Mouse (Mus musculus) heart, embryonic 13.5 days (tissue): ENCODE measurements around the gene Rbms1. TPM values are rescaled to one million over a fixed set of nuclear protein-coding genes. Genes with fewer than 3 reads are reported as not detected.

ENCODE experiments used
- ATAC-seq: fragments of 200-750 bp; cut with Nextera tagmentation; 2 replicates; pipeline ENCODE4 v1.8.0; 2017; ENCODE audit warnings: moderate TSS enrichment; ENCODE audit not compliant: insufficient number of reproducible peaks, low FRiP score, low TSS enrichment; ENCODE audit errors: extremely low read depth
- H3K27ac ChIP-seq: fragments of 300-500 bp; sonication (generic); replicated peaks from 2 replicates; pipeline ENCODE4 v1.5.1; 2015; ENCODE audit warnings: moderate library complexity, mild to moderate bottlenecking, inconsistent platforms
- H3K27me3 ChIP-seq: fragments of 300-500 bp; sonication (generic); replicated peaks from 2 replicates; pipeline ENCODE4 v1.6.1; 2015; ENCODE audit warnings: mild to moderate bottlenecking, inconsistent platforms
- H3K36me3 ChIP-seq: fragments of 300-500 bp; sonication (generic); 2 replicates; pipeline ENCODE4 v1.6.1; 2015; ENCODE audit warnings: mild to moderate bottlenecking, inconsistent platforms
- H3K4me1 ChIP-seq: fragments of 300-500 bp; sonication (generic); 2 replicates; pipeline ENCODE4 v1.6.1; 2015; ENCODE audit warnings: inconsistent platforms
- H3K4me2 ChIP-seq: fragments of 300-500 bp; sonication (generic); 2 replicates; pipeline ENCODE4 v1.6.1; 2015; ENCODE audit warnings: inconsistent platforms, mild to moderate bottlenecking, moderate library complexity
- H3K4me3 ChIP-seq: fragments of 300-500 bp; sonication (generic); 2 replicates; pipeline ENCODE4 v1.5.1; 2015; ENCODE audit warnings: moderate library complexity, mild to moderate bottlenecking, inconsistent platforms
- H3K9ac ChIP-seq: fragments of 300-500 bp; sonication (generic); 2 replicates; pipeline ENCODE4 v1.6.1; 2015; ENCODE audit warnings: inconsistent platforms, mild to moderate bottlenecking, moderate library complexity
- H3K9me3 ChIP-seq: fragments of 300-500 bp; sonication (generic); 2 replicates; pipeline ENCODE4 v1.6.1; 2016; ENCODE audit warnings: inconsistent platforms
- WGBS: fragments of 180-500 bp; shearing (Covaris S2); methylation state at CpG from one replicate; pipeline ENCODE4 v1.1.7; 2015; ENCODE audit warnings: mixed read lengths; 5-methylcytosine and 5-hydroxymethylcytosine counted together
- polyA plus RNA-seq: library from polyadenylated mRNA; unstranded; fragments of >200 nt; fragmentation: Nextera tagmentation; extraction: Ambion mirVana; gene quantifications from 2 replicates; pipeline ENCODE4 v1.2.1, GENCODE M21; 2015

The Rbms1 gene
- polyA plus RNA-seq, 1 experiment from 2014 or later, result 89.2 TPM

GRCm38 (mm10) chr2:60901013-60901412, 62.0 kb downstream of the Rbms1 start:
- no peak for ATAC-seq
- H3K4me2 ChIP-seq, result peak overlapping the region; percentile 51
- no peaks in the 10 kb centered on the region for H3K9me3 ChIP-seq
- no peaks in the 10 kb centered on the region for H3K36me3 ChIP-seq
- no peak overlapping the region for H3K9ac ChIP-seq
- H3K4me3 ChIP-seq, result no peak overlapping the region
- 79% methylated on average over 6 of the region's 6 CpGs for WGBS
- H3K4me1 ChIP-seq, result peaks cover 45% of the 10 kb centered on the region
- no peaks in the 10 kb centered on the region for H3K27me3 ChIP-seq
- peak overlapping the region; percentile 71; the same call in 1 of the 2 replicates for H3K27ac ChIP-seq

DNA sequence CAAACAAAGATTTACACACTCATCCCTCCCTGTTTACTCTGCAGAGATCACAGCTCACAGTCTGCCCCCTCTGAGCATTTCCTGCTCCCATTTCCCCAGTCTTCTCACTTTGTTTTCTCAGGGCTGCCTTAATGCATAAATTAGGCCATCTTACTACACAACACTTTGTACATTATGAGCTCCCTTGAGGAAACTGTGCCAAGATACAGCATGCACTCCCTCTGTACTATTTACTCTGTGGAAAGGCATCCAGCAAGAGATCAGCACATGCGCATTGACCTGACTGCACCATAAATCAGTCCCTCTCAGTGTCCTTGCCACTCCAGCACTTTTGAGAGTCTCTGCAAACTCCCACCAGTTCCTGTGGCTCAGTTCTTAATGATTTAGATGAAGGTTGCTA, 70.0 kb downstream of the Rbms1 start:
- Histone ChIP-seq H3K27me3 (no peaks in the 10 kb centered on the region), H3K4me2 (no peak overlapping the region), H3K4me3 (no peak overlapping the region), H3K9me3 (no peaks in the 10 kb centered on the region), H3K9ac (no peak overlapping the region), H3K27ac (no peak overlapping the region), H3K36me3 (no peaks in the 10 kb centered on the region), H3K4me1 (peaks cover 21% of the 10 kb centered on the region)
- ATAC-seq, result no peak
- WGBS, result 81% methylated on average over 1 of the region's 1 CpGs

DNA sequence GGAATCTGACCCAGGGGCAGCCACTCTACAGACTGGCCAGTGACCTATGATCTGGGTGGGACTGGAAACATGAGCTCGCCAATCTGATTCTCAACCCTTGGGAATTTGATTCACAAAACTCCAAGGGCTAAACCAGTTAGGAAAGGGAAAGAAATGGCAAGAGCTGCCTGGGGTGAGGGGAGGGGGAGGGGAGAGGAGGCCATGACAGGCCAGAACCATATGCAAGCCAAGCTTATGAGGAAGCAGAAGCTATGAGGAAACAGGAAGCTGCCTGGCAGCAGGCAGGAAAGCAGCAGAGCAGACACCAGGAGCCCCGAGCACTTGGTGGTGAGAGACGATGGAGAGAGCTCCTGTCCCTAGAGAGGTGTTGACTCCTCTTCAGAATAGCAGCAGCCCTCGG, 79.1 kb downstream of the Rbms1 start:
- no peaks in the 10 kb centered on the region for H3K27me3 ChIP-seq
- H3K36me3 ChIP-seq, result 0 out of 2 replicates have a peak, but pooled peaks cover 5% of the 10 kb centered on the region
- 20% methylated on average over 4 of the region's 4 CpGs for WGBS
- no peak overlapping the region for H3K4me3 ChIP-seq
- ATAC-seq, result no peak
- H3K4me2 ChIP-seq, result no peak overlapping the region
- H3K27ac ChIP-seq, result peak overlapping the region; percentile 38
- 0 out of 2 replicates have a peak overlapping the region, but pooled peaks have one; percentile 5 for H3K9ac ChIP-seq
- peaks cover 49% of the 10 kb centered on the region for H3K4me1 ChIP-seq
- no peaks in the 10 kb centered on the region for H3K9me3 ChIP-seq

- no peak for ATAC-seq
- H3K4me2 ChIP-seq, result no peak overlapping the region
- WGBS, result 61% methylated on average over 3 of the region's 3 CpGs
- no peaks in the 10 kb centered on the region for H3K27me3 ChIP-seq
- H3K4me3 ChIP-seq, result no peak overlapping the region
- H3K36me3 ChIP-seq, result peaks cover 10% of the 10 kb centered on the region; the same call in 1 of the 2 replicates
- peaks cover 58% of the 10 kb centered on the region for H3K4me1 ChIP-seq
- H3K9me3 ChIP-seq, result no peaks in the 10 kb centered on the region
- H3K27ac ChIP-seq, result no peak overlapping the region
- H3K9ac ChIP-seq, result no peak overlapping the region
Observed at GRCm38 (mm10) chr2:60883043-60883365, 80.0 kb downstream of the Rbms1 start.

GRCm38 (mm10) chr2:60882202-60883042, 80.6 kb downstream of the Rbms1 start:
- H3K4me3 ChIP-seq, result no peak overlapping the region
- peak overlapping the region; percentile 99; the same call in 1 of the 2 replicates for H3K9ac ChIP-seq
- H3K27ac ChIP-seq, result peak overlapping the region; percentile 97
- no peaks in the 10 kb centered on the region for H3K27me3 ChIP-seq
- no peaks in the 10 kb centered on the region for H3K9me3 ChIP-seq
- peaks cover 64% of the 10 kb centered on the region for H3K4me1 ChIP-seq
- WGBS, result 49% methylated on average over 5 of the region's 5 CpGs
- H3K4me2 ChIP-seq, result peak overlapping the region; percentile 89
- ATAC-seq, result no peak
- H3K36me3 ChIP-seq, result peaks cover 10% of the 10 kb centered on the region; the same call in 1 of the 2 replicates

GRCm38 (mm10) chr2:60881571-60882041, 81.4 kb downstream of the Rbms1 start:
- no peaks in the 10 kb centered on the region for H3K27me3 ChIP-seq
- H3K4me3 ChIP-seq, result peak overlapping the region; percentile 99
- H3K9ac ChIP-seq, result peak overlapping the region; percentile 99
- H3K27ac ChIP-seq, result peak overlapping the region; percentile 97
- ATAC-seq, result no peak
- WGBS, result 2% methylated on average over 25 of the region's 27 CpGs
- peaks cover 10% of the 10 kb centered on the region; the same call in 1 of the 2 replicates for H3K36me3 ChIP-seq
- H3K9me3 ChIP-seq, result no peaks in the 10 kb centered on the region
- peak overlapping the region; percentile 89 for H3K4me2 ChIP-seq
- peaks cover 72% of the 10 kb centered on the region for H3K4me1 ChIP-seq

DNA sequence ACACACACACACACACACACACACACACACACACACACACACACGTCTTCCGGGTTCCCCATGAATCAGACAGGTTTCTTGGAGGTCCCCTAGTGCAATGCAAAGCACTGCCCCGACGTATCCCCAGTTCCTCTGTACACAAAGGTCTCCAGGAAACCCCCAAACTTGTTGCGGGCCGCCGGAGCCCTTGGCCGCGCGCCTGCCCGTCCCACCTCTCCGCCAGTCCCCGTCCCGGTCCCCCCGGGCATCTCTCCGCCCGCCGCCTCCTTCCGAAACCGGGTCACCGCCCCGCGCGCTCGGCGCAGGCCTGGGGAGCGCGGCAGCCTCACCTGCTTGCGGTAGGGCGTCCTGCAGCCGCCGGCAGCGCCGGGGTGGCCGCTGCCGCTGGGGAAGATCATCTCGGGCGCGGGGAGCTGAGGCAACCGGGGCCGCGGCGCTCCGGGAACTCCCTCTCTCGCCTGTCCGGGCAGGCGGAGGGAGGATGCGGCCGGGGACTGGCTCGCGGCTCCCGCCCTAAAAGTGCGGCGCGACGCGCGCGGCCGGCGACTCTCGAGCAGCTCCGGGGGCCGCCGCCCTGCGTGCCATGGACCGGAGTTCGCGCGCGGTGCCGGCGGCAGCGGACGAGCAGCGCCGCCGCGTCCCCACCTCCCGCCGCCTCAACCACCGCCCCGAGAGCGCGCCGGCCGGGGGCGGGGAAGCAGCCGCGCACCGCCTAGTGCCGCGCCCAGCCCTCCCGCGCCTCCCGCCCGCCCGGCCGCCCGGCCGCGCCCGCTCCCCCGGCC, 82.0 kb downstream of the Rbms1 start:
- Histone ChIP-seq H3K4me2 (peak overlapping the region; percentile 89), H3K36me3 (peaks cover 7% of the 10 kb centered on the region; the same call in 1 of the 2 replicates), H3K27ac (peak overlapping the region; percentile 97), H3K9ac (peak overlapping the region; percentile 99), H3K9me3 (no peaks in the 10 kb centered on the region), H3K27me3 (no peaks in the 10 kb centered on the region), H3K4me3 (peak overlapping the region; percentile 99), H3K4me1 (peaks cover 78% of the 10 kb centered on the region)
- under 1% methylated on average over 80 of the region's 104 CpGs for WGBS
- peak; percentile 78 for ATAC-seq

DNA sequence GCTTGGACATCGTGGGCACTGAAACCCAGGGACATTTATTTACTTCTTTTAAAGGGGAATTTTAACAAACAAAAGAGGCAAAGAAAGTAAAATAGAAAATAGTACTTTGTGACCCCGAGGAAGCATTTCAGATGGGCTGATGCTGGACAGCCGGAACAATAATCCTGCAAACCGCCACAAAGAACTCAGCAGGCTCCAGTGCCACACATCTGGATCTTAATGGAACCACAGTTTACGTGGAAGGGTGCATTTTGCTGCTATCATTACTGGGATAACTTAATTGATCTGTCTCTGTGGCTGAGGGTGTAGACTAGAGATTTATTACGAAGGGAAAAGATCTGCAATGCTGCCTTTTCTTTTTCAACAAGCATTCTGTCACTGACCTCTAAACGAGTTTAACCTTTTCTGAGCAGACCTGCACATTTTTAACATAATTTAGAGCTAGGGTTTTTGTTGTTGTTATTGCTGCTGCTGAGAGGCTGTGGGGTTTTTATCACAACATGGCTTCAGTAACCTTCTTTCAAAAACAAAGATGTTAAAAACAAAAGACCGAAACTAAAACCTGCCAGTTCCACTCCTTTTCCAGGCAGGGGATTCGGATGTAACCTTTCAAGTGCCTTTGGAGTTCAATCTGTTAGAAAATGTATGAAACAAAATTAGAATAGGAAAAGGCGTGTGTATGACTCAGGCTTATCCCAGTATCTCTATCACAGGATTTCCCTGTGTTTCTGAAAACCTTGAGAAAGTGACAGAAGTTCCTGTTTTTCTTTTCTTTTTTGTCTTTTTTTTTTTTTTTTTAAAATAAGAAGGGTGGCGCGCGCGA, 82.8 kb downstream of the Rbms1 start:
- H3K27ac ChIP-seq, result peak overlapping the region; percentile 97
- peak overlapping the region; percentile 99 for H3K4me3 ChIP-seq
- WGBS, result 7% methylated on average over 14 of the region's 14 CpGs
- peaks cover 5% of the 10 kb centered on the region; the same call in 1 of the 2 replicates for H3K36me3 ChIP-seq
- peak overlapping the region; percentile 89 for H3K4me2 ChIP-seq
- no peaks in the 10 kb centered on the region for H3K27me3 ChIP-seq
- H3K9ac ChIP-seq, result peak overlapping the region; percentile 99
- ATAC-seq, result no peak
- no peaks in the 10 kb centered on the region for H3K9me3 ChIP-seq
- peaks cover 82% of the 10 kb centered on the region for H3K4me1 ChIP-seq

DNA sequence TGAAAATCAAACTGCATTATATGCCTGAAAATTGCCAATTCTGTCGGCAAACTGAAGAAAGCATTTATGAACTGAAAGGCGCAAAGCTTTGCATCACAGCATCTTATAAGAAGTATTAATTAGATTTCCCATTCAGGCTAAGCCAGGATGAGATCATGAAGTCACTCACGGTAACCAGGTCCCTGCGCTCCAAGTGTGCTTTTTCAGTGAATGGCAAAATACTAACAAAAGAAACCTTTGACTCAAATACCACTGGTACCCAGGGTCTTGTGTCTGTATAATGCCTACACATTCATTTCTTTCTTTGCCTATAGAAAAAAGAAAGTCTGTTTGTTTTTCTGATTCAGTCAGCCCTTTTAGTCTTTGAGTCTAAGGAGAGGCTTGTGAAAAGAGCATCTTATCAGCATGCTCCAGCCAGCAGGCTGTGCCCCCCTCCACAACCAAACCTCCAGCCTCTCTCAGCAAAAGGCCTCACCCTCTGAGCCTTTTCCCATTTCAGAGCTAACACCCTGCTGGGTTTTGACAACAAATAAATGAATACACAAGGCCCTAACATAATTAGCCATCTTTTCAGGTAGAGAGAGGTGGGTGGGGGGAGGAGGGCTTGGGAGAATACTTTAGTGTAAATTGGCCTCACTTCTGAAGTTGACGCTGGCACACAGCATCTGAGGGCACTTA, 83.7 kb downstream of the Rbms1 start:
- WGBS, result 51% methylated on average over 5 of the region's 5 CpGs
- ATAC-seq, result no peak

More for the DNA sequence above, 83.7 kb downstream of the Rbms1 start:
- Histone ChIP-seq H3K27ac (peak overlapping the region; percentile 97), H3K4me1 (peaks cover 80% of the 10 kb centered on the region), H3K4me2 (peak overlapping the region; percentile 89), H3K4me3 (peak overlapping the region; percentile 99), H3K27me3 (no peaks in the 10 kb centered on the region), H3K36me3 (peaks cover 5% of the 10 kb centered on the region; the same call in 1 of the 2 replicates), H3K9ac (peak overlapping the region; percentile 99), H3K9me3 (no peaks in the 10 kb centered on the region)
